Mouse (Mus musculus): ENCODE data around the gene Duxbl3. TPM values are rescaled to one million over a fixed set of nuclear protein-coding genes. Genes with fewer than 3 reads are reported as not detected.

Gene Duxbl3
- 0.19 TPM for polyA plus RNA-seq (2015; fragmentation: Illumina TruSeq; extraction: RNeasy Lipid Tissue Mini Kit (QIAGEN cat#74804); ENCODE audit: insufficient read depth, low replicate concordance)

GRCm38 (mm10) chr14:26257756-26258617 lies at the start of gene Duxbl3:
TSS of gene Duxbl3 (plus strand) at chr14:26257962.

Other genes starting within 250 kb of the Duxbl3 start
- gene Gm9780, start 215.3 kb upstream of the Duxbl3 start, polyA plus RNA-seq (2015; fragmentation: Illumina TruSeq; extraction: RNeasy Lipid Tissue Mini Kit (QIAGEN cat#74804); ENCODE audit: insufficient read depth, low replicate concordance): 9.5 TPM
- gene Tmem254c, start 190.6 kb upstream of the Duxbl3 start, polyA plus RNA-seq (2015; fragmentation: Illumina TruSeq; extraction: RNeasy Lipid Tissue Mini Kit (QIAGEN cat#74804); ENCODE audit: insufficient read depth, low replicate concordance): 32.6 TPM
- not detected for gene Cphx2, start 176.4 kb upstream of the Duxbl3 start, polyA plus RNA-seq (2015; fragmentation: Illumina TruSeq; extraction: RNeasy Lipid Tissue Mini Kit (QIAGEN cat#74804); ENCODE audit: insufficient read depth, low replicate concordance)
- not detected for gene Cphx3, start 175.7 kb upstream of the Duxbl3 start, polyA plus RNA-seq (2015; fragmentation: Illumina TruSeq; extraction: RNeasy Lipid Tissue Mini Kit (QIAGEN cat#74804); ENCODE audit: insufficient read depth, low replicate concordance)
- 1.1 TPM for gene Duxbl2, start 139.6 kb upstream of the Duxbl3 start, polyA plus RNA-seq (2015; fragmentation: Illumina TruSeq; extraction: RNeasy Lipid Tissue Mini Kit (QIAGEN cat#74804); ENCODE audit: insufficient read depth, low replicate concordance)
- 15.1 TPM for gene Plac9b, start 75.5 kb upstream of the Duxbl3 start, polyA plus RNA-seq (2015; fragmentation: Illumina TruSeq; extraction: RNeasy Lipid Tissue Mini Kit (QIAGEN cat#74804); ENCODE audit: insufficient read depth, low replicate concordance)
- gene Tmem254b, start 50.9 kb upstream of the Duxbl3 start, polyA plus RNA-seq (2015; fragmentation: Illumina TruSeq; extraction: RNeasy Lipid Tissue Mini Kit (QIAGEN cat#74804); ENCODE audit: insufficient read depth, low replicate concordance): 27.9 TPM